Mouse (Mus musculus): ENCODE measurements at regions not wholly inside any gene's neighbourhood (a gene's known extent, or its start where the extent isn't known, plus 50 kb on each side); places are given as distances from the start of the nearest gene placed in this dataset.

DNA sequence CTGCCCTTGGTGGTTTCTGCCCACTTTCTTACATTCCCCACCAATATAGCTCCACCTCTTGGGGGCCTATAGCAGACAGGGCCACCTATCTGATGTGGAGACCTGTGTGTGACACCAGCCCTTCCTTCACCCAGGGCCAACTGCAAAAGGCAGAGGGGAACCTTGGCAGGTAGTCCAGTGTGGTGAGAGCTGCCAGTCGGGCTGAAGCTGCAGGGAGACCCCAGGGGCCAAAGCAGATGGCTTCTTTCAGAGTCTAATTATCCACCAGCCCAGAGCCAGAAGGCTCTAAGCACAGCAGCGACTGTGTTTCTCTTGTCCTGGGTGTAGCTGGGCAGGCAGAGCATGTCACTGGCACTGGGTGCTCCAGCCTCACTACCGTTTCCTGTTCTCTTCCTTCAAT, 104.5 kb downstream of the Chst1 start:
- no peak for DNase-seq (ENCODE audit: low read depth, low spot score)

DNA sequence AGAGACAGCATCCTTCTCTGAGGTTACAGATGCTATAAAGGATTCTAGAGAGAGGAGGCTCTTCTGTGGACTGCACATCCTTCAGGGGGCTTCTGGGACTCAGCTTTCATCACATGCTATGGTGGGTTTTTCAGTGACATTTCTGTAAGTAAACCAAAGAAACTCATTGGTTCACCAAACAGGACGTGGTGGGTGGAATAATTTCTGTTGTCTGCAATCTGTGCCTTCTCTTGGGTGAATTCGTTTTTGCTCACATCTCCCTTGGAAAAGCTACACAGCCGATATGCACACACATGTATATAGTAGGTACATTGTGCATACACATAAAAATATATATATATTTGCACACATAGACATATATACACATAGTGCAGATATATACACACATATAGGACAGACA, 110.2 kb downstream of the Chst1 start:
- no peak for DNase-seq (ENCODE audit: low read depth, low spot score)

GRCm38 (mm10) chr2:92711122-92711777, 111.7 kb downstream of the Chst1 start:
- no peak for DNase-seq (ENCODE audit: low read depth, low spot score)

DNA sequence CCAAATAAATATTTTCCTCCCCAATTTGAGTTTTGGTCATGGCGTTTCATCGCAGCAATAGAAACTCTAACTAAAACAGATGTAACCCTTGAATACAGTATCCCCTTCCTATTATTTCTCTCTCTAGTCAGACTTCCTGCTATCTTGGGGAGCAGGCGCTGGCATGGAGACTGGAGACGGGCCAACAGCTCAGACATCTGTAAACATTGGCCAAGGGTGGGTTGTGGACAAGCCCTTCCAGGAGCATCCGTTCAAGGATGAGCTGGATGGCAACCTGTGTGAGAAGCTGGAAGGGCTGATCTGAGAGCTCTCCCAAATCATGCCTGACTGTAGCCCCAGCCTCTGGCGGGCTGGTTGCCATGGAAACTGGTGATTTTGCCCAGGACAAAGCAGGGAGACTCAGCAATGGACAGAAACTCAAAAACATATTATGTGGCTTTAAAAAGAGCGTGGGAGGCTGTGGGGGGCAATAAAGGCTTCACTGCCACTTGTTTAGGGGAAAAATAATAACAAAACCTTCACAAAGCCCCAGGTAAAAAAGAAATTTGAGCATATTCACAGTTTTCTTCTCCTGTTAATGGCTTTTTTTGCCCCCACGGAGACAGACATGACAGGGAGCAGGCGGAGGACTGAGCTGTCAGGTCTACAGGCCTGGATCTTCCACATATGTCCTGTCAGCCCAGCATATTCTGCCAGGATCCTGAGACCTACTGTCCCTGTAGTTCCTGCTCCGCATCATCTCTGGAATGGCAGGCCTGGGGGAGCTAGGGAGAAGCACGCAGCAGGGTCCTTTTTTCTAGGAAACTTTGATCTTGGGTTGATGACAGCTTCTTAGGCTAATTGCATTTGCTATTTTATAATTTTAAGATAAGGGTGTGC, 113.0 kb downstream of the Chst1 start:
- DNase-seq (ENCODE audit: low read depth, low spot score), result no peak

DNA sequence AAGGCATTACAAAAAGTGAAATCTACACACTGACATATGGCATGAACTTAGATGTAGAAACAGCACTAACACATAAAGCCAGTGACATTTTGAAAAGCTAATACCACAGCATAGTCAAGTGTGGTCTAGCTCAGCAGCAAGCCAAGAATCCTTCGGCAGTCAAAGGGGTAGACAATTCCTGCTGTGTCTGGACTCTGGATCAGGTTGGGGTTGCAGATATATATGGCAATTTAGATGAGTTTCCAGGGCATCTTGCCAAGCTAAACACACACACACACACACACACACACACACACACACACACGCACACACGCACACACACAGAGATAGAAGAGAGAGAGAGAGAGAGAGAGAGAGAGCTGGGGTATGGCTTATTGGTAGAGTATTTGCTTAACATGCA, 118.2 kb downstream of the Chst1 start:
- peak; percentile 76 for DNase-seq (ENCODE audit: low read depth, low spot score)

- peak; percentile 61 for DNase-seq (ENCODE audit: low read depth, low spot score)
These were observed 122.4 kb downstream of the Chst1 start for GRCm38 (mm10) chr2:92721951-92722350.

- no peak for DNase-seq (ENCODE audit: low read depth, low spot score)
These were observed 124.2 kb downstream of the Chst1 start for GRCm38 (mm10) chr2:92723618-92724263.

- peak; percentile 51 for DNase-seq (ENCODE audit: low read depth, low spot score)
These were observed 127.1 kb downstream of the Chst1 start for GRCm38 (mm10) chr2:92726640-92727039.

- DNase-seq (ENCODE audit: low read depth, low spot score), result peak; percentile 85
These were observed 127.7 kb downstream of the Chst1 start for GRCm38 (mm10) chr2:92727241-92727640.

DNA sequence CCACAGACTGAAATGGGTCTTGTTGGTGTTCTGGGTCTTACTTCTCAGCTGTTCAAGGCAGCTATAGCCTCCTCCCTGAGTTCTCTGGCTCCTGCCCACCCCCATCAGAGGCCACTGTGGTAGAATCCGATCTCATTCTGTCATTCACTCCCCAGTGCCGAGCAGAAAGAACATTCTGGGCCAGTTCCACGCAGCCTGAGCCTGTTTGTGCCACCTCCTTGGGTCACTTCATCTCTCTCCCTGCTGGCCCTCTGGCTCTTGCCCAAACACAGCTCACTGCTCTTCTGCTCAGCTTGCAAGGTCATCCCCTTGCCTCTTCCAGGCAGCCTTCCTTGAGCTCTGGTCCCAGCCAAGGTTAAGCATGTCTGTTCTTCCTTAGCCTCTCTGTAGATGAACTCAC, 128.9 kb downstream of the Chst1 start:
- DNase-seq (ENCODE audit: low read depth, low spot score), result no peak

- no peak for DNase-seq (ENCODE audit: low read depth, low spot score)
These were observed 130.9 kb downstream of the Chst1 start for GRCm38 (mm10) chr2:92730371-92730770.

- DNase-seq (ENCODE audit: low read depth, low spot score), result no peak
These were observed 133.9 kb downstream of the Chst1 start for GRCm38 (mm10) chr2:92733403-92733802.

GRCm38 (mm10) chr2:92735784-92736183, 136.3 kb downstream of the Chst1 start:
- DNase-seq (ENCODE audit: low read depth, low spot score), result peak; percentile 62

- no peak for DNase-seq (ENCODE audit: low read depth, low spot score)
These were observed 137.8 kb downstream of the Chst1 start for GRCm38 (mm10) chr2:92737301-92737700.

- DNase-seq (ENCODE audit: low read depth, low spot score), result no peak
These were observed 140.1 kb downstream of the Chst1 start for GRCm38 (mm10) chr2:92739576-92739975.

DNA sequence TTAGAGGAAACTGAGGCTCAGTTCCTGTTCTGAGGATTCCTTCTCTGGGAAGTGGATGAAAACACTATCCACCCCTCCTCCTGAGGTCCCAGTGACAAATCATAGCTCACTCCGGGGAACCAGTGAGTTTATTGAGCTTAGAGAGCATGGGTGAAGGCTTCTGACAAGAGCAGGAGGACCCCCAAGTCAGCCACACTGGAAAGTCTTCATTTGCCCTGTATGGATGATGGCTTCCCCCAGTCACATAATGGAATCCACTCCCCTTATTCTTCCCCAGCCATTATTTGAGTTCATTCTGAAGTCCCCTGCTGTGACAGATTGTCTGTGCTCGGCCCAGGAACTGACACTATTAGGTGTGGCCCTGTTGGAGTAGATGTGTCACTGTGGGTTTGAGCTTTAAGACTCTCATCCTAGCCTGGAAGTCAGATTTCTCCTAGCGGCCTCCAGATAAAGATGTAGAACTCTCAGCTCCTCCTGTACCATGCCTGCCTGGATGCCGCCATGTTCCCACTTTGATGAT, 141.3 kb downstream of the Chst1 start:
- DNase-seq (ENCODE audit: low read depth, low spot score), result no peak

DNA sequence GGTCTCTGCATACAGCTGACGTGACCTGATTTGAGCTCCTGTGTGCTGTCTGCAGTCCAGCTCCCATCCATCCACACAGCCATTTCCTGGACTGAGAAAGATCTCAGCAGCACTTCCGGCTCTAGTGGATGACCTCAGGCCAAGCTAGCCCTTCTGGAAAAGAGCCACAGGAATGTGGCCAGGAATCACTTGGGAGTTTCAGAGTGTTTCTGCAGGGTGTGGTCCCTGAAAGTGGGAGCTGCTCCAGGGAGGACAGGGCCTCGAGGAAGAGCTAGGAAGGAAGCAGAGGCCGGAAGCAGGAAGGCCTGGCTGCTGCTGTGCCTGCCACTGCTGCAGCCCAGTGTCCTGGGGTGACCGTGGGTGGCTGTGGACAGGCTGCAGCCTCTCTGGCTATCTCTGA, 142.5 kb downstream of the Chst1 start:
- peak; percentile 99 for DNase-seq (ENCODE audit: low read depth, low spot score)

DNA sequence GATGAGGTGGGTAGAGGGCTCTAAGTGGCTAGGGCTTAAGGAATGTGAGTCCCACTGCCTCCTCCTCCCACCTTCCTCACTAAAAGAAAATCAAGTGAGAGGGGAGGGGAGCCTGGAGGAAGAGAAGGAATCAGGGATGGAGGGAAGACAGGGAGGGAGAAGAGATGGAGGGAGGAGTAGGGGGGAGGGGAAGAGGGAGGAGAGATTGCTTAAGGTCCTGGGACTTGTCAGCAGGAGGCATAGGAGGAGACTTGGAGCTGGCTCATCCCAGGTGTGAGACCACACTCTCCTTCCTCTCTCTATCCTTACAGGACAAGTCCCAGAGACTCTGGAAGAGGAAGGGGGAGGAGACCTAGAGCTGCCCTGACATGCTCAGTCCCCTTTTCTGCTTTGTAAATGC, 143.2 kb downstream of the Chst1 start:
- peak; percentile 77 for DNase-seq (ENCODE audit: low read depth, low spot score)

DNA sequence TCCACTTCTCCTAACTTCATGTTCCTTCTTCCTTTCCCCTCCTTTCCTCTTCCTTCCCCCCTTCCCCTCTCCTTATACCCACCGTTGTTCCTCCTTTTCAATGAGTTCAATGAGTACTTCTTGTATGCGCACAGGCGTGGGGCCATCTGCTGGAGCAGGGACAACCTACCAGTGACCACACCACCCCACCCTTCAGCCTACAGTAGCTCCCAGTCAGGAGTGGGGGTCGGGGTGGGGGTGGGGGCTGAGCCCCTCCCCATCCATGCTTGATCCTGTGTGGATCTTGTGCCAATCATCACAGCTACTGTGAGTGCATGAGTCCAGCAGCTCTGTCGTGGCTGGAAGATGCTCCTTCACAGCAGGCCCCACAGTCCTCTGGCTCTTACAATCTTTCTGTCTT, 143.6 kb downstream of the Chst1 start:
- DNase-seq (ENCODE audit: low read depth, low spot score), result no peak

GRCm38 (mm10) chr2:92743911-92744310, 144.4 kb downstream of the Chst1 start:
- no peak for DNase-seq (ENCODE audit: low read depth, low spot score)

- peak; percentile 86 for DNase-seq (ENCODE audit: low read depth, low spot score)
These were observed 147.9 kb downstream of the Chst1 start for GRCm38 (mm10) chr2:92747406-92747805.

DNA sequence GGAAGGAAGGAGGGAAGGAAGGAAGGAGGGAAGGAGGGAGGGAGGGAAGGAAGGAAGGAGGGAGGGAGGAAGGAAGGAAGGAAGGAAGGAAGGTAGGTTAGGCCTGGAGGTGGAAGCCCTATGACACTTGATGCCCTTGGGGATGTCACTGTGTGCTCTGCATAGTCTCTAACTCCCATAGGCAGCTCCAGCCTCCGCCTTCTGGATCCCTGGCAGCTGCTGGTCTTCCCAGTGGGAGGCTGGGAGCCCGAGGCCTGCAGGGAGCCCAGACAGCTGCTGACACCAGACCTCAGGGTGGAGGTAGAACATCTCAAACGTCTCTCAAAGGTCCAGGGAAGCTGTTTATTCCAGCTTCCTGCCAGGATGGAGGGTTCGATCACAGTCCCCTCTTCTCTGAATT, 150.6 kb downstream of the Chst1 start:
- DNase-seq (ENCODE audit: low read depth, low spot score), result no peak
